Mouse (Mus musculus) lung, embryonic 16.5 days (tissue): ENCODE data around the gene Wnt10a. TPM values are rescaled to one million over a fixed set of nuclear protein-coding genes. Genes with fewer than 3 reads are reported as not detected.

Experiments
- ATAC-seq: fragments of 200-750 bp; cut with Nextera tagmentation; 2 replicates; pipeline ENCODE4 v1.8.0; 2017; ENCODE audit warnings: low read depth, mild to moderate bottlenecking, moderate library complexity
- H3K27ac ChIP-seq: fragments of 300-500 bp; sonication (generic); 2 replicates; pipeline ENCODE4 v1.5.1; 2014; ENCODE audit warnings: mild to moderate bottlenecking, control low read depth, low read length
- H3K27me3 ChIP-seq: fragments of 300-500 bp; sonication (generic); 2 replicates; pipeline ENCODE4 v1.6.1; 2014; ENCODE audit warnings: low read depth, low read length, mixed read lengths; ENCODE audit not compliant: control insufficient read depth, insufficient read depth
- H3K36me3 ChIP-seq: fragments of 300-500 bp; sonication (generic); 2 replicates; pipeline ENCODE4 v1.6.1; 2014; ENCODE audit warnings: low read length; ENCODE audit not compliant: control insufficient read depth, insufficient read depth
- H3K4me1 ChIP-seq: fragments of 300-500 bp; sonication (generic); replicated peaks from 2 replicates; pipeline ENCODE4 v1.6.1; 2014; ENCODE audit warnings: low read length, mixed read lengths; ENCODE audit not compliant: control insufficient read depth, insufficient read depth
- H3K4me2 ChIP-seq: fragments of 300-500 bp; sonication (generic); 2 replicates; pipeline ENCODE4 v1.6.1; 2014; ENCODE audit warnings: low read depth, low read length, control low read depth
- H3K4me3 ChIP-seq: fragments of 300-500 bp; sonication (generic); 2 replicates; pipeline ENCODE4 v1.5.1; 2014; ENCODE audit warnings: mild to moderate bottlenecking, low read length, control low read depth
- H3K9ac ChIP-seq: fragments of 300-500 bp; sonication (generic); 2 replicates; pipeline ENCODE4 v1.6.1; 2014; ENCODE audit warnings: low read length, control low read depth
- H3K9me3 ChIP-seq: fragments of 300-500 bp; sonication (generic); 2 replicates; pipeline ENCODE4 v1.6.1; 2016; ENCODE audit warnings: low read length; ENCODE audit not compliant: control insufficient read depth
- WGBS: fragments of 180-500 bp; shearing (Covaris S2); extraction: QIAGEN DNeasy Blood & Tissue Kit; methylation state at CpG from one replicate; pipeline ENCODE4 v1.1.7; 2014; 5-methylcytosine and 5-hydroxymethylcytosine counted together
- polyA plus RNA-seq: library from polyadenylated mRNA; unstranded; fragments of >200 nt; fragmentation: Nextera tagmentation; extraction: Ambion mirVana; gene quantifications from 2 replicates; pipeline ENCODE4 v1.2.1, GENCODE M21; 2015

Wnt10a gene
- polyA plus RNA-seq, 1 experiment from 2014 or later: 0.10 TPM

- no peaks in the 10 kb centered on the region for H3K4me1 ChIP-seq
- H3K9ac ChIP-seq: no peak overlapping the region
- no peaks in the 10 kb centered on the region for H3K36me3 ChIP-seq
- ATAC-seq: no peak
- no peak overlapping the region for H3K4me3 ChIP-seq
- no peak overlapping the region for H3K4me2 ChIP-seq
- WGBS: 22% methylated on average over 4 of the region's 4 CpGs
- no peaks in the 10 kb centered on the region for H3K9me3 ChIP-seq
- no peak overlapping the region for H3K27ac ChIP-seq
- H3K27me3 ChIP-seq: no peaks in the 10 kb centered on the region; the same call in 1 of the 2 replicates
Measured at GRCm38 (mm10) chr1:74759773-74760172, 31.5 kb upstream of the Wnt10a start.

- ATAC-seq: no peak
- Histone ChIP-seq H3K27ac (no peak overlapping the region), H3K4me1 (no peaks in the 10 kb centered on the region), H3K4me2 (no peak overlapping the region), H3K9me3 (no peaks in the 10 kb centered on the region), H3K9ac (no peak overlapping the region), H3K27me3 (no peaks in the 10 kb centered on the region; the same call in 1 of the 2 replicates), H3K36me3 (no peaks in the 10 kb centered on the region), H3K4me3 (no peak overlapping the region)
- WGBS: 5% methylated on average over 6 of the region's 6 CpGs
Measured at GRCm38 (mm10) chr1:74763081-74763480, 28.2 kb upstream of the Wnt10a start.

DNA sequence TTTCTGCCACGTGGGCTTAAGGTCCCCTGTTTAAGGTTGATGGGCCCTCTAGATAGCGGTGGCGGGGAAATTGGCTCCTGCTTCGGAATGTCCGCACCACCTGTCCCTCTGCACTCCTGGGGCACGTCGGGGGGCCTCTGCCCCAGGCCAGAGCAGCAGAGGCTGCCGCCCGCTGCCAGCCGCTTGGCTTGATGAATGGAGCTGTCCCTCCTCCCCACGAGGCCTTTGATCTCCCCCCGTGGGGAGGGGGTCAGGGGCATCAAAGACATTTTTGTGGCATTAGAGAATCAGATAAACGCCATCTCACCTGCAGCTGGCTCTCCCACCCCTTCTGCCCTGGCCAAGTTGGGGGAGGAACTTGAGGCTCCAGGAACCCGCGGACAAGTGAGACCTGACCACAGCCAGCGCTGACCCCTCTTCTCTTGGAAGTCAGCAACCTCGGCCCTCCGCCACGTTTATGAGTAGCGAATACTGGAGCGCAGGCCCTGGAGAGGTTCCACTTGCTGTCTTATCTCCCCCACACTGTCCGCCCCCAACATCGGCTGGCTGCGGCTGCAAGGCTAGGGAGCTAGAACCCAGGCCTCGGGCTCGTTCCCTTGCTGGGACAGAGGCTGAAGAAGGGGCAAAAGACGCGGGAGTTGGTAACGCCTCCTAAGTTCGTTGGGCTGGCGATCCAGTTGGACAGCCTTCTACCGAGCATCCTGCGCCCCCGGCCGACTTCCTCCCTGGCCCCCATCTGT is 20.4 kb upstream of the Wnt10a start:
- H3K27ac ChIP-seq: no peak overlapping the region
- H3K9ac ChIP-seq: peak overlapping the region; percentile 51; the same call in 1 of the 2 replicates
- peak overlapping the region; percentile 97 for H3K4me2 ChIP-seq
- H3K4me1 ChIP-seq: peaks cover 22% of the 10 kb centered on the region
- H3K27me3 ChIP-seq: peaks cover 55% of the 10 kb centered on the region
- peak overlapping the region; percentile 55 for H3K4me3 ChIP-seq
- H3K36me3 ChIP-seq: no peaks in the 10 kb centered on the region
- 0% methylated on average over 34 of the region's 35 CpGs for WGBS
- no peaks in the 10 kb centered on the region for H3K9me3 ChIP-seq
- no peak for ATAC-seq

- Histone ChIP-seq H3K9ac (peak overlapping the region; percentile 51), H3K4me3 (peak overlapping the region; percentile 55), H3K9me3 (no peaks in the 10 kb centered on the region), H3K4me2 (peak overlapping the region; percentile 97), H3K36me3 (no peaks in the 10 kb centered on the region), H3K27ac (no peak overlapping the region), H3K4me1 (peaks cover 22% of the 10 kb centered on the region), H3K27me3 (peaks cover 55% of the 10 kb centered on the region)
- WGBS: 0% methylated on average over 17 of the region's 26 CpGs
- no peak; the same call in 1 of the 2 replicates for ATAC-seq
Measured at GRCm38 (mm10) chr1:74771467-74771844, 19.9 kb upstream of the Wnt10a start.

DNA sequence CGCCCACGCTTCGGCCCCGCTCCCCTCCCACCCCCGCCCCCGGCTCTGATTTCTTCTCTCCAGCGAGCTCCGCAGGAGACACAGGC is 19.6 kb upstream of the Wnt10a start, which contains the start of gene Wnt6:
Gene Wnt6, plus strand, starts transcription at position 48 of the 86 bp plus-strand sequence.
- ATAC-seq: no peak
- H3K27ac ChIP-seq: no peak within 1 kb of the TSS
- peaks cover 22% of the 10 kb centered on the region for H3K4me1 ChIP-seq
- peak within 1 kb of the TSS; percentile 97 for H3K4me2 ChIP-seq
- H3K36me3 ChIP-seq: no peaks in the 10 kb centered on the region
- H3K9me3 ChIP-seq: no peaks in the 10 kb centered on the region
- peak within 1 kb of the TSS; percentile 55 for H3K4me3 ChIP-seq
- no CpG with 5 or more reads among the region's 8 CpGs for WGBS
- peaks cover 55% of the 10 kb centered on the region for H3K27me3 ChIP-seq
- H3K9ac ChIP-seq: peak within 1 kb of the TSS; percentile 51

- H3K27ac ChIP-seq: no peak overlapping the region
- peak overlapping the region; percentile 55 for H3K4me3 ChIP-seq
- H3K36me3 ChIP-seq: no peaks in the 10 kb centered on the region
- H3K4me1 ChIP-seq: peaks cover 22% of the 10 kb centered on the region
- no peak; the same call in 1 of the 2 replicates for ATAC-seq
- no peaks in the 10 kb centered on the region for H3K9me3 ChIP-seq
- H3K9ac ChIP-seq: peak overlapping the region; percentile 51
- WGBS: under 1% methylated on average over 38 of the region's 51 CpGs
- H3K4me2 ChIP-seq: peak overlapping the region; percentile 97
- H3K27me3 ChIP-seq: peaks cover 55% of the 10 kb centered on the region
Measured at GRCm38 (mm10) chr1:74771931-74772620, 19.2 kb upstream of the Wnt10a start.

DNA sequence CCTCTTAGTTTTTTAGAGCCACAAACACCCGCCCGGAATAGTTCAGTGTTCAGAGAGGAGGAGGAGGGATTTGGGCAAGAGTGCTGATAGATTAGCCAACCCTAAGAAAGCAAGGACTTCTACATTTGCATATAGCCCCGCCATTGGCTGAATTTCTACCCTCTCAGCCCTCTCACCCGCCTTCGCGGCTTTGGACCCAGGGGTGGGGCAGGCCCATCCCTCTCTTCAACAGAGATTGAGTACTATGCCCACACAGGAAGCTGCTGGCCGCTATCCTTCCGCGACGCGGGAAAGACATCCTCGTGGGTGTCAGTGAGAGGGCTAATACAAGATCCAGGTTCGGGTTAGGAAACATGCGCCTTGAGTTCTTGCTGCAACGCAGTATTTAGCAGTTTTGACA is 18.2 kb upstream of the Wnt10a start:
- peaks cover 22% of the 10 kb centered on the region for H3K4me1 ChIP-seq
- H3K36me3 ChIP-seq: no peaks in the 10 kb centered on the region
- peak; percentile 96 for ATAC-seq
- H3K27me3 ChIP-seq: peaks cover 55% of the 10 kb centered on the region
- under 1% methylated on average over 15 of the region's 15 CpGs for WGBS
- no peak overlapping the region for H3K9ac ChIP-seq
- H3K4me3 ChIP-seq: peak overlapping the region; percentile 55
- H3K4me2 ChIP-seq: peak overlapping the region; percentile 97
- no peaks in the 10 kb centered on the region for H3K9me3 ChIP-seq
- H3K27ac ChIP-seq: no peak overlapping the region

GRCm38 (mm10) chr1:74774062-74774461 is 17.3 kb upstream of the Wnt10a start:
- 22% methylated on average over 7 of the region's 7 CpGs for WGBS
- H3K9ac ChIP-seq: no peak overlapping the region
- H3K4me2 ChIP-seq: no peak overlapping the region
- H3K36me3 ChIP-seq: no peaks in the 10 kb centered on the region
- no peak for ATAC-seq
- no peaks in the 10 kb centered on the region for H3K9me3 ChIP-seq
- H3K27ac ChIP-seq: no peak overlapping the region
- peaks cover 51% of the 10 kb centered on the region for H3K27me3 ChIP-seq
- peaks cover 22% of the 10 kb centered on the region for H3K4me1 ChIP-seq
- H3K4me3 ChIP-seq: no peak overlapping the region

DNA sequence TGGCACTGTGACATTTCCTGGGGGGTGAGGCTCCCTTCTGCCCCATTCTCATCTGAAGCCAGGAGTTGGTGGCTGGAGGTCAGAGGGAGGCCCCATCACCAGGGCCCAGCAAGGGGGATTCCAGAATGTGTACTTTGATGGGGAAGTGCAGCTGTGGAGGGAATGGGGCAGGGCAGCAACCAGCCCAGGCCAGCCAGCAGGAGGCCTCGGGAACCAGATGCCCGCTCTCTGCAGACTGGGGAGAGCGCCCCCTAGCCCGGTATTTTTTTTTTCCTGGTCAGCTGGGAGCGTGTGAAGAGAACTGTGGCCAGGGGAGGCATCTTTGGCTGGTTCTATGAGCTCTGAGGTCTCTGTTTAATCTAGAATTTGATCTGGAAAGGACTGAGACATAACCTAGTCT is 15.5 kb upstream of the Wnt10a start:
- ATAC-seq: no peak
- H3K4me2 ChIP-seq: no peak overlapping the region
- peaks cover 41% of the 10 kb centered on the region for H3K27me3 ChIP-seq

More for the DNA sequence above, 15.5 kb upstream of the Wnt10a start:
- no peaks in the 10 kb centered on the region for H3K36me3 ChIP-seq
- no peak overlapping the region for H3K27ac ChIP-seq
- H3K4me3 ChIP-seq: no peak overlapping the region
- 6% methylated on average over 5 of the region's 5 CpGs for WGBS
- H3K9ac ChIP-seq: no peak overlapping the region
- no peaks in the 10 kb centered on the region for H3K9me3 ChIP-seq
- H3K4me1 ChIP-seq: peaks cover 19% of the 10 kb centered on the region
